Mouse (Mus musculus): Measurements from ENCODE around the gene Pik3ap1. TPM values are rescaled to one million over a fixed set of nuclear protein-coding genes. Genes with fewer than 3 reads are reported as not detected.

Gene Pik3ap1
- polyA plus RNA-seq, 1 experiment from 2014 or later: 2.0 TPM

- WGBS: 36% methylated on average over 6 of the region's 6 CpGs
- peak; percentile 70; the same call in 1 of the 2 replicates for ATAC-seq
Measured at GRCm38 (mm10) chr19:41389351-41389750, 4.4 kb upstream of the Pik3ap1 start.

GRCm38 (mm10) chr19:41388242-41388641, 3.3 kb upstream of the Pik3ap1 start:
- WGBS: 95% methylated on average over 7 of the region's 7 CpGs
- H3K9me3 ChIP-seq (ENCODE audit: control insufficient read depth, low read length): no peaks in the 10 kb centered on the region
- H3K27me3 ChIP-seq (replicated peaks; ENCODE audit: control insufficient read depth, insufficient read depth, low read length): no peaks in the 10 kb centered on the region
- no peak overlapping the region for H3K27ac ChIP-seq (ENCODE audit: low read length)
- no peak overlapping the region for H3K4me3 ChIP-seq (replicated peaks; ENCODE audit: low read length)
- ATAC-seq: no peak
- H3K4me2 ChIP-seq (ENCODE audit: low read length): no peak overlapping the region
- peaks cover 10% of the 10 kb centered on the region for H3K4me1 ChIP-seq (replicated peaks; ENCODE audit: control insufficient read depth, insufficient read depth, low read length)
- H3K9ac ChIP-seq (replicated peaks; ENCODE audit: low read depth, low read length): no peak overlapping the region
- H3K36me3 ChIP-seq (ENCODE audit: control insufficient read depth, insufficient read depth): no peaks in the 10 kb centered on the region

More at GRCm38 (mm10) chr19:41389351-41389750, 4.4 kb upstream of the Pik3ap1 start:
- Histone ChIP-seq H3K36me3 (ENCODE audit: control insufficient read depth, insufficient read depth) (no peaks in the 10 kb centered on the region), H3K4me2 (ENCODE audit: low read length) (no peak overlapping the region), H3K9me3 (ENCODE audit: control insufficient read depth, low read length) (no peaks in the 10 kb centered on the region), H3K27me3 (replicated peaks; ENCODE audit: control insufficient read depth, insufficient read depth, low read length) (no peaks in the 10 kb centered on the region), H3K27ac (ENCODE audit: low read length) (no peak overlapping the region), H3K4me3 (replicated peaks; ENCODE audit: low read length) (no peak overlapping the region), H3K9ac (replicated peaks; ENCODE audit: low read depth, low read length) (no peak overlapping the region), H3K4me1 (replicated peaks; ENCODE audit: control insufficient read depth, insufficient read depth, low read length) (peaks cover 10% of the 10 kb centered on the region)

- Histone ChIP-seq H3K4me1 (replicated peaks; ENCODE audit: control insufficient read depth, insufficient read depth, low read length) (peaks cover 10% of the 10 kb centered on the region), H3K4me3 (replicated peaks; ENCODE audit: low read length) (no peak overlapping the region), H3K27me3 (replicated peaks; ENCODE audit: control insufficient read depth, insufficient read depth, low read length) (no peaks in the 10 kb centered on the region), H3K27ac (ENCODE audit: low read length) (no peak overlapping the region), H3K36me3 (ENCODE audit: control insufficient read depth, insufficient read depth) (no peaks in the 10 kb centered on the region), H3K9ac (replicated peaks; ENCODE audit: low read depth, low read length) (no peak overlapping the region), H3K4me2 (ENCODE audit: low read length) (no peak overlapping the region), H3K9me3 (ENCODE audit: control insufficient read depth, low read length) (no peaks in the 10 kb centered on the region)
- WGBS: 85% methylated on average over 2 of the region's 2 CpGs
- no peak for ATAC-seq
Measured at GRCm38 (mm10) chr19:41387262-41387661, 2.4 kb upstream of the Pik3ap1 start.

DNA sequence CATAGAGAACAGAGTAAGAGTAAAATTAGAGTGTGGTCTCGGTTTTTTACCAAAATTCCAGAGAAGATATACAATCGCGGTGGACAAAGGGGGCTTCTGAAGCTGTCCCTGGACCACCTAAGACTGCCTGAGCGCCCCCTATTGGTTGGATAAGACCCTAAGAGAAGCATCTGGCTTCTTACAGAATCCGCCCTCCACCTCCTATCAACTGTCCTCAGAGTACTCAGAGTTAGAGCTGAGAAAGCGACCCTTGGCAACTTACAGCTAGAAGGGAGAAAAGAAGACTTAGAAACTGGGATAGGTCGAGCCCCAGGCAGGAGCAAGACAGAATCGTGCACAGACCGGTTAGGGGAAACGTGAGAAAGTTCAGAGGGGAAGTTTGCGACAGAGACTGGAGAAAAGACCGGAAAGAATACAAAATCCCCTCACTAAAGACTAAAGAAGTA, 473 bp downstream of the Pik3ap1 start:
- no peak overlapping the region for H3K9ac ChIP-seq (replicated peaks; ENCODE audit: low read depth, low read length)

GRCm38 (mm10) chr19:41382391-41382978, 2.4 kb downstream of the Pik3ap1 start:
- ATAC-seq: no peak
- H3K36me3 ChIP-seq (ENCODE audit: control insufficient read depth, insufficient read depth): no peaks in the 10 kb centered on the region
- H3K4me2 ChIP-seq (ENCODE audit: low read length): no peak overlapping the region
- 77% methylated on average over 3 of the region's 3 CpGs for WGBS
- no peak overlapping the region for H3K4me3 ChIP-seq (replicated peaks; ENCODE audit: low read length)
- no peaks in the 10 kb centered on the region for H3K9me3 ChIP-seq (ENCODE audit: control insufficient read depth, low read length)
- peaks cover 5% of the 10 kb centered on the region for H3K4me1 ChIP-seq (replicated peaks; ENCODE audit: control insufficient read depth, insufficient read depth, low read length)
- H3K9ac ChIP-seq (replicated peaks; ENCODE audit: low read depth, low read length): no peak overlapping the region
- H3K27me3 ChIP-seq (replicated peaks; ENCODE audit: control insufficient read depth, insufficient read depth, low read length): no peaks in the 10 kb centered on the region
- H3K27ac ChIP-seq (ENCODE audit: low read length): no peak overlapping the region

More for the DNA sequence above, 473 bp downstream of the Pik3ap1 start:
- WGBS: 11% methylated on average over 12 of the region's 12 CpGs
- H3K4me2 ChIP-seq (ENCODE audit: low read length): peak overlapping the region; percentile 83
- no peak overlapping the region for H3K27ac ChIP-seq (ENCODE audit: low read length)
- ATAC-seq: no peak
- H3K4me1 ChIP-seq (replicated peaks; ENCODE audit: control insufficient read depth, insufficient read depth, low read length): peaks cover 10% of the 10 kb centered on the region
- H3K4me3 ChIP-seq (replicated peaks; ENCODE audit: low read length): peak overlapping the region; percentile 48
- H3K27me3 ChIP-seq (replicated peaks; ENCODE audit: control insufficient read depth, insufficient read depth, low read length): no peaks in the 10 kb centered on the region
- no peaks in the 10 kb centered on the region for H3K36me3 ChIP-seq (ENCODE audit: control insufficient read depth, insufficient read depth)
- no peaks in the 10 kb centered on the region for H3K9me3 ChIP-seq (ENCODE audit: control insufficient read depth, low read length)

DNA sequence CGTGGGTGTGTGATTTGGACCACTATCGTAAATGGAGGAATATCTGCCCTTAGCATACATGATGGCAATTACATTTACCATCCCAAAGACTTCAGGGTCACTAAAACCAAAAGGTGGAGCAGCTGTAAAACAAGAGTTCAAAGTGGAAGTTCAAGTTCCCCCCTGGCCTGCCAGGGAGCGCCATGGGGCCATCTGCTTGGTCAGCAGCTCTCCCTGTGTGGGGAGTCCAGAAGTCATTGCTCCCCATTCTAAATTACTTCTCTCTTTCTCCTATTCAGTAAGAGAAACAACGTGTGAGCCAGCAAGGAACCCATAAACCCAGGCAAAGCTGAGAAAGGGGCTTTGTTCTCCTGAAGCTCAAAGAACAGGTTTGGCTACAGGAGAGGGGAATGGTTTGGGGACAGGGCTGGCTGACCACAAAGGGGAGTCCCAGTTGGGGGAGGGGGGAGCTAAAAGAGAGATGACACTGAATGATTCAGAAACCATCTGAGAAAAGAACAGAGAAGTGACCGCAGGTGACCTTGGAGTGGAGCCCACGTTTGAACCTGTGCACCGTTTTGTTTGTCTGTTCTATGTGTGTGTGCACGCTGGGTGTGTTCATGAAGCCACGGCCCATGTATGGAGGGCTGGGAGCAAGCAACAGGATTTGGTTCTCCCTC, 3.2 kb downstream of the Pik3ap1 start:
- Histone ChIP-seq H3K27ac (ENCODE audit: low read length) (no peak overlapping the region), H3K4me1 (replicated peaks; ENCODE audit: control insufficient read depth, insufficient read depth, low read length) (peaks cover 5% of the 10 kb centered on the region), H3K36me3 (ENCODE audit: control insufficient read depth, insufficient read depth) (no peaks in the 10 kb centered on the region), H3K9me3 (ENCODE audit: control insufficient read depth, low read length) (no peaks in the 10 kb centered on the region), H3K4me2 (ENCODE audit: low read length) (no peak overlapping the region), H3K4me3 (replicated peaks; ENCODE audit: low read length) (no peak overlapping the region), H3K9ac (replicated peaks; ENCODE audit: low read depth, low read length) (no peak overlapping the region), H3K27me3 (replicated peaks; ENCODE audit: control insufficient read depth, insufficient read depth, low read length) (no peaks in the 10 kb centered on the region)
- ATAC-seq: no peak
- WGBS: 79% methylated on average over 9 of the region's 9 CpGs

DNA sequence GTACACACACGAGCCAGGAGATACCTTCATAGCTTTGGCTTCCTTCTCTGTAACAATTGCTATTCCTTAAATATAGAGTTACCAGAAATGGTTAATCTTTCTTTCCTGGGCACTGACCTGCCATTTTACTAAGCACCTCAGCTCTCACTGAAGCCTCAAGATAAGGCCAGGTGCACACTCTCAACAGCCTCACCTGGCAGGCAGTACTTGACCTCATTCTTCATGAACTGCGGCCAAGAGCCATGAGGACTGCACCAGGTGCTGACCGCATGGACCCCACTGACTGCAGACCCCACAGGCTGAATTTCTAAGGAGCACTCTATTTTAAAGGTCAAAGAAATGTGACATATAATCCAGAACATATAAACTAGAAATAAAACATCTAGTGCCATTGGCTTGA, 5.7 kb downstream of the Pik3ap1 start:
- H3K27ac ChIP-seq (ENCODE audit: low read length): no peak overlapping the region
- no peak overlapping the region for H3K4me2 ChIP-seq (ENCODE audit: low read length)
- H3K36me3 ChIP-seq (ENCODE audit: control insufficient read depth, insufficient read depth): no peaks in the 10 kb centered on the region
- 90% methylated on average over 3 of the region's 3 CpGs for WGBS
- no peaks in the 10 kb centered on the region for H3K9me3 ChIP-seq (ENCODE audit: control insufficient read depth, low read length)
- H3K4me1 ChIP-seq (replicated peaks; ENCODE audit: control insufficient read depth, insufficient read depth, low read length): no peaks in the 10 kb centered on the region
- ATAC-seq: no peak
- H3K27me3 ChIP-seq (replicated peaks; ENCODE audit: control insufficient read depth, insufficient read depth, low read length): no peaks in the 10 kb centered on the region
- no peak overlapping the region for H3K4me3 ChIP-seq (replicated peaks; ENCODE audit: low read length)
- no peak overlapping the region for H3K9ac ChIP-seq (replicated peaks; ENCODE audit: low read depth, low read length)

DNA sequence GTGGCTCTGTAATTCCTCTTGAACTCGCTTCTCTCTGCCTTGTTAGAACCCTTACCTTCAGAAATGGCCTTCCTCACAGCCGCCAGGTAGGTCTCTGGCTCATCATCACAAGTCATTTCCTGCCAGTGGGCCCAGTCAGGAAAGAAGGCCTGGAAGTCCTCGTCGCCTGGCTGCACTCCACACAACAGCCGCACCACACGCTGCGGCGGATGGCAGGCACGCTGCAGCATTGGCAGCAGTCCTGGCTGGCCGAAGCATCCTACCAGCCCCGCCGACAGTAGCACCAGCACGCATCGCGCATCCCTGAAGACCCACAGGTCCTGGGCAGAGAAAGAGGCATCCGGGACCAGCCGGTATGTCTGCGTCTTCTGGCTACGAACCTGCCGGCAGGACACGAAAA, 9.1 kb downstream of the Pik3ap1 start:
- H3K27ac ChIP-seq (ENCODE audit: low read length): no peak overlapping the region
- H3K4me3 ChIP-seq (replicated peaks; ENCODE audit: low read length): no peak overlapping the region
- 81% methylated on average over 21 of the region's 21 CpGs for WGBS
- no peak overlapping the region for H3K9ac ChIP-seq (replicated peaks; ENCODE audit: low read depth, low read length)
- H3K4me1 ChIP-seq (replicated peaks; ENCODE audit: control insufficient read depth, insufficient read depth, low read length): no peaks in the 10 kb centered on the region
- H3K27me3 ChIP-seq (replicated peaks; ENCODE audit: control insufficient read depth, insufficient read depth, low read length): no peaks in the 10 kb centered on the region
- H3K36me3 ChIP-seq (ENCODE audit: control insufficient read depth, insufficient read depth): no peaks in the 10 kb centered on the region
- H3K9me3 ChIP-seq (ENCODE audit: control insufficient read depth, low read length): no peaks in the 10 kb centered on the region
- no peak for ATAC-seq
- no peak overlapping the region for H3K4me2 ChIP-seq (ENCODE audit: low read length)

GRCm38 (mm10) chr19:41375096-41375495, 9.8 kb downstream of the Pik3ap1 start:
- H3K36me3 ChIP-seq (ENCODE audit: control insufficient read depth, insufficient read depth): no peaks in the 10 kb centered on the region
- H3K4me1 ChIP-seq (replicated peaks; ENCODE audit: control insufficient read depth, insufficient read depth, low read length): no peaks in the 10 kb centered on the region
- H3K9ac ChIP-seq (replicated peaks; ENCODE audit: low read depth, low read length): no peak overlapping the region
- 84% methylated on average over 1 of the region's 1 CpGs for WGBS
- no peak overlapping the region for H3K4me3 ChIP-seq (replicated peaks; ENCODE audit: low read length)
- H3K27ac ChIP-seq (ENCODE audit: low read length): no peak overlapping the region
- no peak for ATAC-seq
- no peaks in the 10 kb centered on the region for H3K9me3 ChIP-seq (ENCODE audit: control insufficient read depth, low read length)
- no peak overlapping the region for H3K4me2 ChIP-seq (ENCODE audit: low read length)
- H3K27me3 ChIP-seq (replicated peaks; ENCODE audit: control insufficient read depth, insufficient read depth, low read length): no peaks in the 10 kb centered on the region

Measured in forebrain, embryonic 16.5 days (tissue).